Mouse (Mus musculus) testis, adult 2 months (tissue): ENCODE measurements around the gene Bmp8b. TPM values are rescaled to one million over a fixed set of nuclear protein-coding genes. Genes with fewer than 3 reads are reported as not detected.
"Not testable (repeated sequence)": the region's sequence is repeated elsewhere in the genome, so short reads cannot be mapped to it uniquely, and the experiment has no call there.

Source experiments
- H3K27ac ChIP-seq: fragments of 200-500 bp; 2 replicates; pipeline ENCODE4 v1.5.1; 2012; ENCODE audit warnings: low read depth, low read length; ENCODE audit not compliant: control insufficient read depth, insufficient read depth
- H3K27me3 ChIP-seq: fragments of 200-500 bp; 2 replicates; pipeline ENCODE4 v1.6.1; 2012; ENCODE audit warnings: mild to moderate bottlenecking, low read length, moderate library complexity; ENCODE audit not compliant: control insufficient read depth, insufficient read depth
- H3K36me3 ChIP-seq: fragments of 200-500 bp; 2 replicates; pipeline ENCODE4 v1.6.1; 2012; ENCODE audit warnings: mild to moderate bottlenecking, low read length; ENCODE audit not compliant: control insufficient read depth, insufficient read depth
- H3K4me1 ChIP-seq: fragments of 200-500 bp; 2 replicates; pipeline ENCODE4 v1.6.1; 2012; ENCODE audit warnings: low read length; ENCODE audit not compliant: control insufficient read depth, insufficient read depth
- H3K4me3 ChIP-seq: fragments of 200-500 bp; 2 replicates; pipeline ENCODE4 v1.5.1; 2012; ENCODE audit warnings: low read depth, mild to moderate bottlenecking, low read length, moderate library complexity, mixed read lengths; ENCODE audit not compliant: control insufficient read depth
- CTCF ChIP-seq: fragments of 200-500 bp; IDR thresholded peaks from 2 replicates; pipeline ENCODE4 v1.5.1; 2012; ENCODE audit warnings: low read depth, mild to moderate bottlenecking, inconsistent platforms, low read length, moderate library complexity; ENCODE audit not compliant: control insufficient read depth, insufficient read depth, insufficient replicate concordance
- POLR2A ChIP-seq: fragments of 200-500 bp; IDR thresholded peaks from 2 replicates; pipeline ENCODE4 v1.6.1; 2012; ENCODE audit warnings: low read depth, mild to moderate bottlenecking, inconsistent platforms, low read length, moderate library complexity; ENCODE audit not compliant: control insufficient read depth
- polyA plus RNA-seq: library from polyadenylated mRNA; depleted of rRNA; stranded (reverse); fragments of >200 nt; gene quantifications from 2 replicates; pipeline ENCODE4 v1.2.3, GENCODE M21; 2012

Bmp8b gene
- polyA plus RNA-seq, 1 experiment = 2.8 TPM

DNA sequence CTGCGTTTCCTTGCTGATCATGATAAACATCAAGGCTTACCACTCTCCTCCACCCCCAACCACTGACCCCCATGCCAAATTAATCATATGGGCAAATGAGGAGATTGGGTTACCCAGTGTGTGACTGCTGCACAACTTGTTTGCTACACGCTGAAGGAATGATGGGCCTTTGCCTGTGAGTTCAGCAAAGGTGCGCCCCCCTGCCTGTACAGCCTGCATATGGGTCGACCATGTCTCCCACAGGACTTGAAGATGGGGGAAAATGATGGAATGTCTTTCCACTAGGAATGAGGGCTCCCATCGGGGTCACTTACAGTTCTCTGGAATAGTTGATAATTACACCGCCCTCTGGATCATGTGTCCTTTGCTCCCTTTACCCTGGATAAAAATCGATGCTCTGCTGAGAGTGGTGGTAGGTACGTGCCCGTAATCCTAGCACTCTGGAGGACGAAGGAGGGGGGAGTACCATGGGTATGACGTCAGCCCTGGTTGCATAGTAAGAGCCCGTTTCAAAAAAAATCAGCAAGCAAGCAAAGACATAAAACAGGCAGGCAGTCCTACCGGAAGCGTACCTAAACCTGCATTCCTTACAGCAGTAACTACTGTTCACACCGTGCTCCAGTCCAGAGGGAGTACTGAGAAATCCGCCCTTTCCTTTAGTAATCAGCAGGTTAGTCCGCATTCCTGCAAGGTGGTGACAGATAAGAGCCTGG is 11.7 kb upstream of the Bmp8b start:
- H3K4me1 ChIP-seq = peaks cover 3% of the 10 kb centered on the region; the same call in 1 of the 2 replicates
- no peaks in the 10 kb centered on the region for H3K36me3 ChIP-seq
- 0 out of 2 replicates have a peak overlapping the region, but pooled peaks have one; percentile 7 for H3K4me3 ChIP-seq
- H3K27me3 ChIP-seq = no peaks in the 10 kb centered on the region
- no peak for TF ChIP-seq POLR2A
- no peak for TF ChIP-seq CTCF
- H3K27ac ChIP-seq = no peak overlapping the region

- peaks cover 3% of the 10 kb centered on the region; the same call in 1 of the 2 replicates for H3K4me1 ChIP-seq
- H3K27me3 ChIP-seq = no peaks in the 10 kb centered on the region
- H3K36me3 ChIP-seq = no peaks in the 10 kb centered on the region
- H3K27ac ChIP-seq = no peak overlapping the region
- TF ChIP-seq POLR2A (no peak), CTCF (no peak)
- H3K4me3 ChIP-seq = no peak overlapping the region
These were observed 11.1 kb upstream of the Bmp8b start for GRCm38 (mm10) chr4:123093869-123094268.

DNA sequence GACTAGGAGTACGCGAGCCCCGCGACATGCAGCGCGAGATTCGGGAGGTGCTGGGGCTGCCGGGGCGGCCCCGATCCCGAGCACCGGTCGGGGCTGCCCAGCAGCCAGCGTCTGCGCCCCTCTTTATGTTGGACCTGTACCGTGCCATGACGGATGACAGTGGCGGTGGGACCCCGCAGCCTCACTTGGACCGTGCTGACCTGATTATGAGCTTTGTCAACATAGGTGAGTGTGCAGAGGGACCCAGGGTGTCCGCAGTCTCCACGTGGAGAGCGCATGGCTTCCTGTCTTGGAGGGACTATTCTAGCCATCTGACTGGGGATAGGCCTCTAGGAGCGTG is 456 bp downstream of the Bmp8b start:
- TF ChIP-seq CTCF (no peak), POLR2A (no peak)
- no peaks in the 10 kb centered on the region for H3K36me3 ChIP-seq
- peaks cover 12% of the 10 kb centered on the region for H3K4me1 ChIP-seq
- H3K27ac ChIP-seq = no peak overlapping the region
- no peaks in the 10 kb centered on the region for H3K27me3 ChIP-seq
- H3K4me3 ChIP-seq = peak overlapping the region; percentile 71

GRCm38 (mm10) chr4:123105929-123106328 is 964 bp downstream of the Bmp8b start:
- not testable (repeated sequence) for H3K27me3 ChIP-seq, H3K36me3 ChIP-seq, H3K4me3 ChIP-seq, H3K27ac ChIP-seq
- H3K4me1 ChIP-seq = peaks cover 12% of the 10 kb centered on the region

- Histone ChIP-seq H3K36me3 (no peaks in the 10 kb centered on the region), H3K27ac (no peak overlapping the region), H3K27me3 (no peaks in the 10 kb centered on the region), H3K4me1 (peaks cover 12% of the 10 kb centered on the region), H3K4me3 (no peak overlapping the region)
- TF ChIP-seq POLR2A (no peak), CTCF (no peak)
These were observed 1.9 kb downstream of the Bmp8b start for GRCm38 (mm10) chr4:123106864-123107263.

- TF ChIP-seq POLR2A (no peak), CTCF (no peak)
- no peaks in the 10 kb centered on the region for H3K27me3 ChIP-seq
These were observed 3.1 kb downstream of the Bmp8b start for GRCm38 (mm10) chr4:123108056-123108455.

GRCm38 (mm10) chr4:123110751-123111150 is 5.8 kb downstream of the Bmp8b start:
- TF ChIP-seq CTCF (no peak), POLR2A (no peak)
- H3K4me3 ChIP-seq = no peak overlapping the region
- H3K27me3 ChIP-seq = no peaks in the 10 kb centered on the region
- H3K36me3 ChIP-seq = no peaks in the 10 kb centered on the region
- no peaks in the 10 kb centered on the region for H3K4me1 ChIP-seq
- no peak overlapping the region for H3K27ac ChIP-seq

More at GRCm38 (mm10) chr4:123108056-123108455, 3.1 kb downstream of the Bmp8b start:
- Histone ChIP-seq H3K27ac (no peak overlapping the region), H3K36me3 (no peaks in the 10 kb centered on the region), H3K4me1 (peaks cover 12% of the 10 kb centered on the region), H3K4me3 (no peak overlapping the region)

DNA sequence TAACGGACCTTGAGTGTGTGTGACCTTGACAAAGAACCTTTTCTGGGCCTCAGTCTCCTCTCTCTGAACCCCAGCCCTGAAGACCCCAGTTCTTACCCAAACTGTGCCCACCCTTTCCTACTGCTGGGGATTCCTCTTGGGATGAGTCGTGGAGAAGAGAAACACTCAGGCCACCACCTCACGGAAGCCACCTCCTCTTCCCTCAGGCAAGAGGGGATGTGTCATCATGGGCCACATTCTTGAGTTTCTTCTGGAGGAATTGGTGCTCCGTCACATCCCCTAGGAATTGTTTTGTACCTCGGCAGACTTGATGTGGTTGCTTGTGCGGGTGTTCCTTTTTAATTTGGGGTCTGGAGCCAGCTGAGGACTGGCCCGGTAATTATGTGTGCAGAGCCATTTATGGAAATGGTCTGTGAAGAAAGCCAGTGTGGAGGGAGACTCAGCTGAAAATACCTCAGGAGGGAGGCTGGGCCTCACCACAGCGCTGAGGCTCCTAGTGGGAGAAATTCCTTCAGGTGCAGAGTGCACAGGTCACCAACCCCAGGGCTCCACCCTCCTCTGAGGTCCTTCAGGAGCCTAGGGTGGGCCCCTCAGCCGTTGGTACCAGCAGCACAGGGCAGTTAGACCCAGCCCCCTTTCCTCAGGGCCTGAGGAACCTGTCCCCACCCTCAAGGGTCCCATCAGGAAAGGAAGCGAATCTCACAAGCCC is 6.5 kb downstream of the Bmp8b start:
- H3K27me3 ChIP-seq, H3K36me3 ChIP-seq, H3K4me1 ChIP-seq, H3K27ac ChIP-seq, H3K4me3 ChIP-seq: not testable (repeated sequence)
